Mouse (Mus musculus) brain, embryonic 18.5 days (tissue): ENCODE data around the gene Hinfp.
A peak's percentile ranks its signal among the peaks of the same experiment; 100 is the strongest.
"Not testable (repeated sequence)": the region's sequence is repeated elsewhere in the genome, so short reads cannot be mapped to it uniquely, and the experiment has no call there.

Experiments
- DNase-seq: peaks from one replicate; pipeline ENCODE4 v3.0.0-alpha.2; 2012; ENCODE audit warnings: low read depth, low spot score

The Hinfp gene

GRCm38 (mm10) chr9:44332918-44333638 lies 27.6 kb upstream of the Hinfp start:
- DNase-seq = no peak

GRCm38 (mm10) chr9:44330736-44331135 lies 25.3 kb upstream of the Hinfp start:
- DNase-seq = no peak

- no peak for DNase-seq
Measured at GRCm38 (mm10) chr9:44327926-44328325, 22.5 kb upstream of the Hinfp start.

- DNase-seq = no peak
Measured at GRCm38 (mm10) chr9:44327064-44327711, 21.7 kb upstream of the Hinfp start.

- DNase-seq = peak; percentile 83
Measured at GRCm38 (mm10) chr9:44326371-44327063, 21.0 kb upstream of the Hinfp start.

GRCm38 (mm10) chr9:44325768-44326370 lies 20.4 kb upstream of the Hinfp start, which contains the start of gene Dpagt1:
Gene Dpagt1, plus strand, starts transcription at chr9:44326019.
- DNase-seq = no peak

- DNase-seq = not testable (repeated sequence)
Measured at GRCm38 (mm10) chr9:44325032-44325767, 19.7 kb upstream of the Hinfp start.

- DNase-seq = no peak
Measured at GRCm38 (mm10) chr9:44324147-44324546, 18.7 kb upstream of the Hinfp start.

- DNase-seq = not testable (repeated sequence)
Measured at GRCm38 (mm10) chr9:44323656-44324055, 18.2 kb upstream of the Hinfp start.

GRCm38 (mm10) chr9:44320799-44321133 lies 15.3 kb upstream of the Hinfp start:
- DNase-seq = no peak

GRCm38 (mm10) chr9:44319887-44320798 lies 14.7 kb upstream of the Hinfp start, which contains the start of gene C2cd2l:
Gene C2cd2l, minus strand, starts transcription at chr9:44320285.
- DNase-seq = peak; percentile 97

GRCm38 (mm10) chr9:44319105-44319886 lies 13.8 kb upstream of the Hinfp start:
- no peak for DNase-seq

GRCm38 (mm10) chr9:44318826-44319095 lies 13.3 kb upstream of the Hinfp start:
- no peak for DNase-seq

- no peak for DNase-seq
Measured at GRCm38 (mm10) chr9:44318076-44318825, 12.8 kb upstream of the Hinfp start.

GRCm38 (mm10) chr9:44317452-44317851 lies 12.0 kb upstream of the Hinfp start:
- DNase-seq = no peak

GRCm38 (mm10) chr9:44314910-44315309 lies 9.4 kb upstream of the Hinfp start:
- no peak for DNase-seq

- DNase-seq = no peak
Measured at GRCm38 (mm10) chr9:44314257-44314547, 8.7 kb upstream of the Hinfp start.

GRCm38 (mm10) chr9:44313476-44314256 lies 8.2 kb upstream of the Hinfp start:
- no peak for DNase-seq
